Mouse (Mus musculus) stomach, postnatal 0 days (tissue): Measurements from ENCODE around the gene Btk. TPM values are rescaled to one million over a fixed set of nuclear protein-coding genes. Genes with fewer than 3 reads are reported as not detected.
"Not testable (repeated sequence)": the region's sequence is repeated elsewhere in the genome, so short reads cannot be mapped to it uniquely, and the experiment has no call there.

ENCODE experiments used
- ATAC-seq: fragments of 200-750 bp; cut with Nextera tagmentation; 2 replicates; pipeline ENCODE4 v1.8.0; 2017; ENCODE audit not compliant: low FRiP score, low TSS enrichment
- DNase-seq: peaks from one replicate; pipeline ENCODE4 v3.0.0-alpha.2; 2016; ENCODE audit warnings: low spot score
- H3K27ac ChIP-seq: fragments of 300-500 bp; sonication (generic); replicated peaks from 2 replicates; pipeline ENCODE4 v1.5.1; 2014; ENCODE audit warnings: mild to moderate bottlenecking, control low read depth
- H3K27me3 ChIP-seq: fragments of 300-500 bp; sonication (generic); 2 replicates; pipeline ENCODE4 v1.6.1; 2014; ENCODE audit warnings: low read length; ENCODE audit not compliant: control insufficient read depth, insufficient read depth
- H3K36me3 ChIP-seq: fragments of 300-500 bp; sonication (generic); 2 replicates; pipeline ENCODE4 v1.6.1; 2014; ENCODE audit warnings: low read length, mixed read lengths; ENCODE audit not compliant: control insufficient read depth, insufficient read depth
- H3K4me1 ChIP-seq: fragments of 300-500 bp; sonication (generic); replicated peaks from 2 replicates; pipeline ENCODE4 v1.6.1; 2014; ENCODE audit warnings: antibody characterized with exemption; ENCODE audit not compliant: control insufficient read depth, insufficient read depth
- H3K4me2 ChIP-seq: fragments of 300-500 bp; sonication (generic); replicated peaks from 2 replicates; pipeline ENCODE4 v1.6.1; 2014; ENCODE audit warnings: low read depth, mild to moderate bottlenecking, control low read depth, moderate library complexity
- H3K4me3 ChIP-seq: fragments of 300-500 bp; sonication (generic); 2 replicates; pipeline ENCODE4 v1.5.1; 2014; ENCODE audit warnings: low read depth, low read length, control low read depth
- H3K9ac ChIP-seq: fragments of 300-500 bp; sonication (generic); 2 replicates; pipeline ENCODE4 v1.6.1; 2014; ENCODE audit warnings: mild to moderate bottlenecking, low read length, control low read depth, mixed read lengths
- H3K9me3 ChIP-seq: fragments of 300-500 bp; sonication (generic); 2 replicates; pipeline ENCODE4 v1.6.1; 2016; ENCODE audit warnings: low read length; ENCODE audit not compliant: control insufficient read depth
- CTCF ChIP-seq: IDR thresholded peaks from 2 replicates; pipeline ENCODE4 v1.5.1; 2016; ENCODE audit warnings: antibody characterized with exemption, low read depth, mild to moderate bottlenecking, moderate library complexity
- EP300 ChIP-seq: optimal IDR thresholded peaks from 2 replicates; pipeline ENCODE3; 2016; ENCODE audit warnings: antibody characterized with exemption
- WGBS: fragments of 180-500 bp; shearing (Covaris S2); extraction: QIAGEN DNeasy Blood & Tissue Kit; methylation state at CpG from one replicate; pipeline ENCODE4 v1.1.7; 2014; 5-methylcytosine and 5-hydroxymethylcytosine counted together
- polyA plus RNA-seq: library from polyadenylated mRNA; unstranded; fragments of >200 nt; fragmentation: Nextera tagmentation; extraction: Ambion mirVana; gene quantifications from 2 replicates; pipeline ENCODE4 v1.2.1, GENCODE M21; 2015

The Btk gene
- polyA plus RNA-seq, 1 experiment from 2014 or later, result 0.72 TPM

DNA sequence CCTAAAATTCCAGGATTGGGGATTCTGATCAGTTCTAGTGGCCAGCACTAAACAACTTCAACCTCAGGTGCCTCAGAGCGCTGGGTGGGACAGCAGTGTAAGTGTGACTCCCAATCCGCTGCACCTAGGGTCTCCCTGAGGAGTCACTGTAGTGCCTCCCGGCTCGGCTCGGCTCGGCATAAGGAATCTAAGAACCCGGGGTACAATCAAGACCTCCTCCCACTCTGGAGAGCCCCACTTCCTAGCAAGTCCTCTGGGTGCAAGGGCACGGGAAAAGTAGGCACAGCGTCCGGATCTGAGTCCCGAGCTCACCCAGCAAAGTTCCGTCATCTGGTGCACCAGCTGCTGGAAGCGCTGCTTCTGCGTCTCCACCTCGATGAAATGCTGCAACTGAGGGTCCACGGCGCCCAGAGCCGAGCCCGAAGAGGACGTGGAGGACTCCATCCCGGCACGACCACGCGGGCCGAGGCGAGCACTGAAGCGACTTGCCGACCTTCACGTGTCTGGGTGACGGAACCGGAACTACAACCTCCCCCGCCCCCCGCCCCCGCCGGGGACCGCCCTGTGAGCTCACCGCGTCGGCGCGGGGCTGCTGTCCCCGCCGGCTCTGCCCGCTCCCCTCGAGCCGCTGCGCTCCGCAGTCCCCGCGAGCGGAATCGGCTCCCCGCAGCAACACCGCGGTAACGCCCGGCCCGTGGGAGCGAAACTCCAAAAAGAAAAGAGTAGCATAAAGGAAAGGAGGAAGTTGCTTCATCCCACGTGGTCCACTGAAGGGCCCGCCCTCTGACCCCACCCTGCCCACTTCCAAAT, 42.0 kb downstream of the Btk start, which contains the start of gene Timm8a1:
Timm8a1 (minus strand) TSS at position 721 of the 810 bp plus-strand sequence.
- no peaks in the 10 kb centered on the region for H3K4me1 ChIP-seq

DNA sequence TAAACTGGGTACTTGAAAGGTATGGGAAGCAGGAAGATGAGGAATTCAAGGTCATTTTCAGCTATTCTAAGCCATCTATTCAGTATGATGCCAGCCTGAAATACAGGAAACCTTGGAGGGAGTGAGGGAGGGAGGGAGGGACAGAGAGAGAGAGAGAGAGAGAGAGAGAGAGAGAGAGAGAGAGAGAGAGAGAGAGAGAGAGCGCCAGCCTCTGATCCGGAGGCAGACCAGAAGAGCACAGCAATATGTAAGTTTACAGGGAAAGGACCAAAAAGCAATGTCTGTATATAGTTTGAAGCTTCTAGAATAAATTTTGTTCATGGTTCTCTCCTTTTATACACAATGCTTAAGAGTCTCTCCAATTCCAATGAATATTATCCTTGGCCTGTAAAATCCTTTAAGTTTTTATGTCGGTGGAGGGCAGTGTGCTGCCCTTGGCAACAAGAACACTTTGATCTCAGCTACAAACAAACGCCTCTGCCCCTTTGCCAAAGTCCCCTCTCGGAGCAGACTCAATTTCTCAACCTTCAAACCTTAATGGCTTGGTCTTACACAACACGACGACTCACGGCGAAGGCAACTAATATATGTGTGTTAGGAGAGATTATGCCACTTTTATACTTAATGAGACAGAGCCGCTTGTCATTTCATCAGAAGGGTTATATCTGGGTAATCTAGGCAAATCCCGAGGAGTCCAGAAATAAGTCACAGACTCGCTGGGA, 42.8 kb downstream of the Btk start:
- ATAC-seq, result no peak
- Histone ChIP-seq H3K36me3 (no peaks in the 10 kb centered on the region), H3K27me3 (no peaks in the 10 kb centered on the region), H3K9me3 (no peaks in the 10 kb centered on the region), H3K27ac (peak overlapping the region; percentile 67), H3K4me1 (no peaks in the 10 kb centered on the region), H3K4me2 (peak overlapping the region; percentile 58), H3K9ac (peak overlapping the region; percentile 61), H3K4me3 (peak overlapping the region; percentile 47)
- WGBS, result 26% methylated on average over 12 of the region's 12 CpGs
- DNase-seq, result peak; percentile 14
- TF ChIP-seq CTCF (0 out of 2 replicates have a peak, but pooled peaks have one; percentile 18), EP300 (no peak)

More for the DNA sequence above, 42.0 kb downstream of the Btk start, which contains the start of gene Timm8a1:
- H3K4me2 ChIP-seq, result peak within 1 kb of the TSS; percentile 58
- H3K27me3 ChIP-seq, result no peaks in the 10 kb centered on the region
- WGBS, result 21% methylated on average over 31 of the region's 61 CpGs
- H3K9me3 ChIP-seq, result no peaks in the 10 kb centered on the region
- DNase-seq (peak; percentile 85), ATAC-seq (peak; percentile 94)
- H3K4me3 ChIP-seq, result peak within 1 kb of the TSS; percentile 47
- H3K36me3 ChIP-seq, result no peaks in the 10 kb centered on the region
- H3K9ac ChIP-seq, result peak within 1 kb of the TSS; percentile 61
- peak within 1 kb of the TSS; percentile 88 for H3K27ac ChIP-seq
- TF ChIP-seq EP300 (no peak), CTCF (no peak)

DNA sequence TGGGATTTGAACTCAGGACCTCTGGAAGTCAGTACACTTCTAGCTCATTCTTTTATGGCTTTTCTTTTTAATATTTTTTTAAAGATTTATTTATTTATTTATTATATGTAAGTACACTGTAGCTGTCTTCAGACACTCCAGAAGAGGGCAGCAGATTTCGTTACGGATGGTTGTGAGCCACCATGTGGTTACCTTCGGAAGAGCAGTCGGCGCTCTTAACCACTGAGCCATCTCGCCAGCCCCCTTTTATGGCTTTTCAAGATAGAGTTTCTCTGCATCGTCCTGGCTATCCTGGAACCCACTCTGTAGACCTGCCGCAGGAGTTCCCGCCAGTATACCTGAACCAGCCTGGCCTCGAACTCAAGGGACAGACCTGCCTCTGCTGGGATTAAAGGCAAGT, 43.6 kb downstream of the Btk start:
- not testable (repeated sequence) for DNase-seq, H3K27me3 ChIP-seq, H3K9ac ChIP-seq, H3K4me3 ChIP-seq, H3K4me2 ChIP-seq, H3K36me3 ChIP-seq, H3K27ac ChIP-seq, H3K9me3 ChIP-seq, H3K4me1 ChIP-seq, ATAC-seq
- WGBS, result 86% methylated on average over 10 of the region's 10 CpGs
- peak; percentile 49 for TF ChIP-seq CTCF

DNA sequence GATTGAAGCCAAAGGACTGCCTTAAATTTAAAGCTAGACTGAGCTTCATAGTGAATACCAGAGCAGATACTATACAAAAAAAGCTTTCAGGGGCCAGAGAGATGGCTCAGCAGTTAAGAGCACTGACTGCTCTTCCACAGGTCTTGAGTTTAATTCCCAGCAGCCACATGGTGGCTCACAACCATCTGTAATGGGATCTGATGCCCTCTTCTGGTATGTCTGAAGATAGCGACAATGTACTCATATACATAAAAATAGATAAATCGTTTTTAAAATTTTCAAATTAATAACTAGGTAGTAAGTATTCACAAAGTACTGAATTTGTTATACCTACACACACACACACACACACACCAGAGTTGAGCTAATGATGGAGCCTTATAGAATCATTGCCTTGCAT, 50.0 kb downstream of the Btk start:
- no peak for ATAC-seq
- Histone ChIP-seq H3K36me3 (no peaks in the 10 kb centered on the region), H3K9ac (no peak overlapping the region), H3K4me1 (no peaks in the 10 kb centered on the region), H3K27ac (no peak overlapping the region), H3K9me3 (no peaks in the 10 kb centered on the region), H3K27me3 (no peaks in the 10 kb centered on the region), H3K4me3 (no peak overlapping the region), H3K4me2 (no peak overlapping the region)
- 87% methylated on average over 2 of the region's 2 CpGs for WGBS
- TF ChIP-seq EP300 (no peak), CTCF (no peak)
- no peak for DNase-seq

DNA sequence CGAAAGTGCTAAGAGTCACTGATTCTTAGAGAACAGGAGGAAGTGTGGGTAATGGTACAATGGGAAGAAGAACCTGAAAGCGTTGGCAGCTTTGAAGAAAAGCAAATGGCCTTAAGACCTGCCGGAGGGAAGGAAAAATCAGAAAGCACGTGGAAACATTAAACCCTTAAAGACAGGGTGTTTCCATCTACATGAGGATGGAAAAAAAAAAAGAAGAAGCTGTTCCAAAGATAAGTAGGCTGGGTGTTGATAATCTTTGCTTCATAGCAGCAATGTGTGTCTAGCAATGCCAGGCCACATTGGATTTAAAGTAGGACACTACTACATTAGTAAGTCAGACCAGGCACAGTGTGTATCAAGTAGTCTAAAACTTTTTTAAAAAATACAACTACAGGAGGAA, 58.1 kb downstream of the Btk start:
- no peaks in the 10 kb centered on the region for H3K9me3 ChIP-seq
- TF ChIP-seq CTCF, result no peak
- TF ChIP-seq EP300, result no peak
- no peak overlapping the region for H3K27ac ChIP-seq
- no peaks in the 10 kb centered on the region for H3K4me1 ChIP-seq
- no peak for ATAC-seq
- no peak for DNase-seq
- H3K27me3 ChIP-seq, result no peaks in the 10 kb centered on the region
- 80% methylated on average over 4 of the region's 4 CpGs for WGBS
- H3K36me3 ChIP-seq, result no peaks in the 10 kb centered on the region
- no peak overlapping the region for H3K9ac ChIP-seq
- no peak overlapping the region for H3K4me2 ChIP-seq
- no peak overlapping the region for H3K4me3 ChIP-seq

DNA sequence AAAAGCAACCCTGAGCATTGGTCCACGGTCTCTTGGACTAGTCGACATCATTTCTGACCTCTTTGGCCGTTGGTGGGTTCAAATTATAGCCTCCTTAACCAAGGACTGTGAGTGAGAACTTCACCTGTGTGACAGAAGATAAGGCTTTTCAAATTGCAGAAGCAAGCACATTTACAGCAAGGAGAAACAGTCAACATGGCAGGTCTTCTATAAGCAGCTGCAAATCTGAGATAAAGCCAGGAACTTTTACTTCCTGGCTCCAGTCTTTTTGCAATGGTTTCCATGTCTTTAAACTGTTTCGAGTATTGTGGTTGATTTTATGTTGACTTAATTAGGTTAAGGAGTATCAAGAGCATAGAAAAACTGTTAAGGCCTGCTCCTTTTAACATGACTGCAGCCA, 59.6 kb downstream of the Btk start:
- H3K4me2 ChIP-seq, result no peak overlapping the region
- 74% methylated on average over 4 of the region's 4 CpGs for WGBS
- no peak for DNase-seq
- no peaks in the 10 kb centered on the region for H3K27me3 ChIP-seq
- no peaks in the 10 kb centered on the region for H3K36me3 ChIP-seq
- ATAC-seq, result no peak
- H3K4me1 ChIP-seq, result no peaks in the 10 kb centered on the region
- no peak overlapping the region for H3K4me3 ChIP-seq
- no peak for TF ChIP-seq CTCF
- TF ChIP-seq EP300, result no peak
- H3K27ac ChIP-seq, result no peak overlapping the region
- no peaks in the 10 kb centered on the region for H3K9me3 ChIP-seq
- no peak overlapping the region for H3K9ac ChIP-seq
